Mouse (Mus musculus): ENCODE measurements at regions not wholly inside any gene's neighbourhood (a gene's known extent, or its start where the extent isn't known, plus 50 kb on each side); places are given as distances from the start of the nearest gene placed in this dataset.

GRCm38 (mm10) chr14:105622166-105622565 lies 274.5 kb downstream of the Spry2 start:
- intact Hi-C loops (cut with DNase I): loop anchor here (5.0 kb wide), 1 partner anchor 55 kb away; no protein-coding TSS in a partner anchor
- no peak overlapping the region for H3K27ac ChIP-seq

GRCm38 (mm10) chr14:105621124-105621523 lies 275.5 kb downstream of the Spry2 start:
- no peak for TF ChIP-seq CTCF (IDR thresholded peaks at IDR 0.05)
- Histone ChIP-seq H3K4me3 (no peak overlapping the region), H3K27ac (peak overlapping the region; percentile 17; the same call in 1 of the 2 replicates)
- no peak for DNase-seq (ENCODE audit: extremely low spot score in 1 of 2, low spot score in 2 of 2)
- intact Hi-C loops (cut with DNase I): loop anchor here (5.0 kb wide), 1 partner anchor 54 kb away; no protein-coding TSS in a partner anchor

More at GRCm38 (mm10) chr14:105622166-105622565, 274.5 kb downstream of the Spry2 start:
- no peak for TF ChIP-seq CTCF (IDR thresholded peaks at IDR 0.05)
- no peak for DNase-seq (ENCODE audit: extremely low spot score in 1 of 2, low spot score in 2 of 2)
- H3K4me3 ChIP-seq: no peak overlapping the region

- intact Hi-C loops (cut with DNase I): no loop called here
- no peak for TF ChIP-seq CTCF (IDR thresholded peaks at IDR 0.05)
- Histone ChIP-seq H3K4me3 (no peak overlapping the region), H3K27ac (no peak overlapping the region)
- no peak for DNase-seq (ENCODE audit: extremely low spot score in 1 of 2, low spot score in 2 of 2)
Observed at GRCm38 (mm10) chr14:105619449-105619848, 277.2 kb downstream of the Spry2 start.

- Histone ChIP-seq H3K27ac (no peak overlapping the region), H3K4me3 (no peak overlapping the region)
- intact Hi-C loops (cut with DNase I): no loop called here
- no peak for DNase-seq (ENCODE audit: extremely low spot score in 1 of 2, low spot score in 2 of 2)
- no peak for TF ChIP-seq CTCF (IDR thresholded peaks at IDR 0.05)
Observed at GRCm38 (mm10) chr14:105615766-105616165, 280.9 kb downstream of the Spry2 start.

- H3K27ac ChIP-seq: no peak overlapping the region
- intact Hi-C loops (cut with DNase I): no loop called here
- H3K4me3 ChIP-seq: no peak overlapping the region
- DNase-seq (ENCODE audit: extremely low spot score in 1 of 2, low spot score in 2 of 2): no peak
- no peak for TF ChIP-seq CTCF (IDR thresholded peaks at IDR 0.05)
Observed at GRCm38 (mm10) chr14:105612794-105613193, 283.8 kb downstream of the Spry2 start.

DNA sequence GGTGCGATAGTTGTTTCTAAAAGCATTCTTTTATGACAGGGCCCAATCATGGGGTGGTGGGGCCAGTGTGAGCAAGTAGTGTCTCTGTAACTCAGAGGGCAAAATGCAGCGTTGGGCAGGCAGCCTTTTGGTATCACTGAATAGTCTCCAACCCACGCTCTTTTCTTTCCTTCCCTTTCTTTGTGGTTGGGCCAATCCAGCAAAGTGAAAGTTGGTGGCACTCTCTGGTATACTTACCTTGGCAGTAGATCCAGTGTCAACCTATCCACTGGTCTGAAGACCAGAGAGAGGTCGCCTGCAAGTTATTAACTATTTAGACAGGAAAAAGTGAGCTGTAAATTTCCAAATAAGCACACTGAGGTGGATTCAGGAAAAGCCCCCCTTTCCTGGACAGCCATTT lies 287.8 kb downstream of the Spry2 start:
- no peak overlapping the region for H3K27ac ChIP-seq
- no peak for DNase-seq (ENCODE audit: extremely low spot score in 1 of 2, low spot score in 2 of 2)
- TF ChIP-seq CTCF (IDR thresholded peaks at IDR 0.05): no peak
- intact Hi-C loops (cut with DNase I): no loop called here
- no peak overlapping the region for H3K4me3 ChIP-seq

GRCm38 (mm10) chr14:105606551-105606950 lies 290.1 kb downstream of the Spry2 start:
- Histone ChIP-seq H3K4me3 (no peak overlapping the region), H3K27ac (0 out of 2 replicates have a peak overlapping the region, but pooled peaks have one; percentile 32)
- no peak for DNase-seq (ENCODE audit: extremely low spot score in 1 of 2, low spot score in 2 of 2)
- TF ChIP-seq CTCF (IDR thresholded peaks at IDR 0.05): no peak
- intact Hi-C loops (cut with DNase I): no loop called here

DNA sequence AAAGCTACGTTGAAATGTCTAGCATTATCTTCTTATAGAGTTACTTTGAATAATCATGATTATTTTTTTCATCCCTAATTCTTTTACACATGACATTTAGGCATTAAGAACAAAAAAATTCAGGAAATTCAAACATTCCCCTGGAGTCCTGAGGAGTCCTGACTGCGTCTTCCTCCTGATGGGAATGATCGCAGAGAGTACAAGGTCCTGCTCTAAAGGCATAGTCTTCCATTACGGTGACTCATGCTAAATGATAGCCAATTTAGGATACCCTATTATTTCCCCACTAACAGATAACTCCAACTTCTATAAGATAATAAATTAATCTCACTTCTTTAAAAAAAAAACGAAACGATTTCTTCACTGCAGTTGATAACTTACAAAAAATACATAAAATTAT lies 292.2 kb downstream of the Spry2 start:
- Histone ChIP-seq H3K4me3 (no peak overlapping the region), H3K27ac (no peak overlapping the region)
- TF ChIP-seq CTCF (IDR thresholded peaks at IDR 0.05): no peak
- intact Hi-C loops (cut with DNase I): no loop called here
- no peak for DNase-seq (ENCODE audit: extremely low spot score in 1 of 2, low spot score in 2 of 2)

DNA sequence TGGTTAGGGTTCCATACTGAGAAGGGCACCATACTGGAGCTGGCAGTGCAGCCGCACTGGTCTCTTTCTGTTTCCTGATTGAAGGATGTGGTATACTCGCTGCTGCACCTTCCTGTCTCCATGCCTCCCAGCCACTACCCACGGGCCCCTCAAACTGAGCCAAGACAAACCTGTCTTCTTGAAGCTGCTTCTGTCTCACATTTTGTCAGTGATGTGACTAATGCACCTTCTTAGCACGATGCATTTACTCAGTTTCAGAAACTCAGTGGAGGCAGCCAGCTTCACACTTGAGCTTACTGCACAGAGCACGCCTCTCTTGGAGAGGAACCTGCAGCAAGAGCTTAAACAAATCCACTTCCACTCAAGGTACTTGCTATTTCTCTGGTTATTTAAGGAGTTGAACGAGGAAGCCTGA lies 293.6 kb downstream of the Spry2 start:
- H3K4me3 ChIP-seq: no peak overlapping the region
- no peak overlapping the region; the same call in 1 of the 2 replicates for H3K27ac ChIP-seq
- no peak for TF ChIP-seq CTCF (IDR thresholded peaks at IDR 0.05)
- intact Hi-C loops (cut with DNase I): loop anchor here (1.0 to 2.0 kb wide), 2 partner anchors 66 to 295 kb away; no protein-coding TSS in a partner anchor
- DNase-seq (ENCODE audit: extremely low spot score in 1 of 2, low spot score in 2 of 2): no peak

DNA sequence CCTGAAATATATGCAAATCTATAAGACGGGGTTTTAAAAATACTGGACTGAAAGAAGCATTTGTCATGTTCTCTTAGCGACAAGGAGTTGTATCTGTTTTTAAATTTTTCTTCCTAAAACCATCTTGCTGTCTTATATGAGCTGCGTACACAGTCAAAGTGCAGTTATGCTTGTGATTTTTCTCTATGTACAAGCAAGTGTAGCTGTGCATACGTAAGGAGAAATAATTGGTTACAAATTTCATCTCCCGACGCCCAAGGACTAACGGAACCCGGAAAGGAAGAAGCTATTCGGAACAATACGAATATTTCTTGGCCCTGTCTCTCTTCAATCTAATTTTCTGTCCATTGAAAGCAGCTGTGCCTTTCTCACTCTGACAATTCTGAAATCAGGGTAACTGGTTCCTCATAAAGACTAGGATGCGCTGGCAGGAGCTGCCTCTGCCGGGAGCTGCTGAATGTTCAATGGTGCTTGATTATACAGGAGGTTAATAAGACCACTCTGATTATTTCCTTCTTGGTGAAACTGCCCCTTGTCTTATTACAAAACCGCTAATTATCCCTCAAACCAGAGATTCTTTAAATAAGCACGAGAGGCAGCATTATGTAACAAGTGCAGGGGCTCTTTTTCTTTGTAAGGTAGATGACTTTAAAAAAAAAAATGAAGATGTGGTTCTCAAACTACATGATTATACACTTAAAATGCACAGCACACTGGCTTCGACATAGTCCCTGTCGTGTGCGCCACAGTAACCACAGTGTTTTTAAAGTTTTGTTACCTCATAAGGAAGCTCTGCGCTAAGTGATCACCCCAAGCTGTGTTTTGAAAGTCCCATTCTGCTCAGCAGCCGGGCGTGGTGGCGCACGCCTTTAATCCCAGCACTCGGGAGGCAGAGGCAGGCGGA lies 296.8 kb downstream of the Spry2 start:
- no peak for TF ChIP-seq CTCF (IDR thresholded peaks at IDR 0.05)
- DNase-seq (ENCODE audit: extremely low spot score in 1 of 2, low spot score in 2 of 2): no peak
- Histone ChIP-seq H3K27ac (peak overlapping the region; percentile 70), H3K4me3 (peak overlapping the region; percentile 18; the same call in 1 of the 2 replicates)
- intact Hi-C loops (cut with DNase I): loop anchor here (5.0 kb wide), 1 partner anchor 32 kb away; no protein-coding TSS in a partner anchor

DNA sequence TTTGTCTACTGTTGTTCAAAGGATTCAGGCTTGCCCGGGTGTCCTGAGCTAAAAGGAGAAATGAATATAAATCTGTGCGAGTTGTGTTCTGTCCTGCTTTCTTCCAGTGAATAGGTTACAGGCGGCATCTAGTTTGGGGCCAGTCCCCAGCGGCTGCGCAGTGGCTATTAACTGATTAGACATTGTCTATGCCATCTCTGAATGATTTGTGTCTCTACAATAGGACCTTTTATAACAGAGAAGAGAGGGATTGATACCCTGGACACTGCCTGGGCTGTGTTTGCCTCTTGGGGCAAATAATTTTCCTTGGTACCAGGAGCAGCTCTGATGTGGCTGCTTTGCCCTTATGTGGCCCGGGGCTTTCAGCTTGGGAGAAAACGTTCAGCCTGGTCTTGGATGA lies 306.9 kb downstream of the Spry2 start:
- no peak for TF ChIP-seq CTCF (IDR thresholded peaks at IDR 0.05)
- DNase-seq (ENCODE audit: extremely low spot score in 1 of 2, low spot score in 2 of 2): no peak
- H3K27ac ChIP-seq: peak overlapping the region; percentile 85
- intact Hi-C loops (cut with DNase I): no loop called here
- H3K4me3 ChIP-seq: peak overlapping the region; percentile 21

DNA sequence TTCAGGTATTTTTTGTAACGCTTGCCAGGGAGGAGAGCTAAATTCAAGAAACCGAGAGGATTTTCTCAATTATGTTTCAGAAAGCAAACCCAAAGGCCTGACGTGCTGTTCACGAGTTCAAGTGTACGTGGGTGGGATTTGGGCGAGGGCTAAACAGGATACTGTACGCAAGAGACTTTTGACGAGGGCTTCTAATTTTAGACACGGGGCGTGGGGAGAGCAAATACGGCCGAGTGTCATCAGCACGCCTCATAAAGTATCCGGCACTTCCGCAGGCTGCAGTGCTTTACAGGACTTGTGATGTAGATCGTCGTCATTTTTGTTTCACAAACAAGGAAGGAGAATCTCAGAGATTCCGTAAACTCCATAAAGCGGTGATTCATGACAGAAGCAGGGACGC lies 307.4 kb downstream of the Spry2 start:
- intact Hi-C loops (cut with DNase I): no loop called here
- no peak for TF ChIP-seq CTCF (IDR thresholded peaks at IDR 0.05)
- peak overlapping the region; percentile 21 for H3K4me3 ChIP-seq
- peak overlapping the region; percentile 85 for H3K27ac ChIP-seq
- DNase-seq (ENCODE audit: extremely low spot score in 1 of 2, low spot score in 2 of 2): no peak
